Mouse (Mus musculus) ES-Bruce4 (cell line): Measurements from ENCODE around the gene Ccdc13.

Experiments
- CTCF ChIP-seq: IDR thresholded peaks from one replicate; pipeline ENCODE4 v1.8.1; 2011; ENCODE audit warnings: low read depth, low read length
- EP300 ChIP-seq: IDR thresholded peaks from 2 replicates; pipeline ENCODE4 v1.6.1; 2011; ENCODE audit warnings: low read depth, low read length; ENCODE audit not compliant: insufficient read depth
- POLR2A ChIP-seq: IDR thresholded peaks from one replicate; pipeline ENCODE4 v1.8.1; 2011; ENCODE audit warnings: low read length; ENCODE audit not compliant: insufficient read depth

DNA sequence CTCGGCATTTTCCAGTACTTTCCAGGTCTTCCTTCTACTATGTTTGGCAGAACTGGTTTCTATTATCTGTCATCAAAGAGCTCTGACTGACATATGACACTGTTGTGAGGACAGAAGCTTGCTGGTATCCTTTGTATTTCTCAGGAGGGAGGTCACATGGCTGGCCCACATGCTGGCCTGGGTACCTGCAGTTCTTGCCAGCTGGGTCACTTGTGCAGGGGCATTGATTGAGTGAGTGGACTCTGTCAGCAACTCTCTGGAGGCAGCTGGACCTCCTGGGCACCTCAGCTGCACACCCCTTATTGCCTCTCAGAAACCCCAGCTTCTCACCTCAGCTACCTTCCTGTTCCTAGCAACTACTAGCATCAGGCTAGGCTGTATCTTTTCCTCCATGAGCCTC lies 31.7 kb downstream of the Ccdc13 start:
- TF ChIP-seq CTCF (no peak), POLR2A (no peak), EP300 (no peak)
